Mouse (Mus musculus): ENCODE measurements around the gene Serp2. TPM values are rescaled to one million over a fixed set of nuclear protein-coding genes. Genes with fewer than 3 reads are reported as not detected.

Gene Serp2
- polyA plus RNA-seq, 1 experiment from 2014 or later = 11.1 TPM

Other genes starting within 250 kb of the Serp2 start
- gene Tsc22d1, start 141.9 kb downstream of the Serp2 start, polyA plus RNA-seq (2015; fragmentation: Nextera tagmentation; extraction: Ambion mirVana) = 721 and 908 TPM in 2 replicates

Measured in kidney, embryonic 15.5 days (tissue).